Mouse (Mus musculus) testis, adult 2 months (tissue): ENCODE results near the gene BC029722. TPM values are rescaled to one million over a fixed set of nuclear protein-coding genes. Genes with fewer than 3 reads are reported as not detected.

Experiments
- H3K27ac ChIP-seq: fragments of 200-500 bp; 2 replicates; pipeline ENCODE4 v1.5.1; 2012; ENCODE audit warnings: low read depth, low read length; ENCODE audit not compliant: control insufficient read depth, insufficient read depth
- H3K27me3 ChIP-seq: fragments of 200-500 bp; 2 replicates; pipeline ENCODE4 v1.6.1; 2012; ENCODE audit warnings: mild to moderate bottlenecking, low read length, moderate library complexity; ENCODE audit not compliant: control insufficient read depth, insufficient read depth
- H3K36me3 ChIP-seq: fragments of 200-500 bp; 2 replicates; pipeline ENCODE4 v1.6.1; 2012; ENCODE audit warnings: mild to moderate bottlenecking, low read length; ENCODE audit not compliant: control insufficient read depth, insufficient read depth
- H3K4me1 ChIP-seq: fragments of 200-500 bp; 2 replicates; pipeline ENCODE4 v1.6.1; 2012; ENCODE audit warnings: low read length; ENCODE audit not compliant: control insufficient read depth, insufficient read depth
- H3K4me3 ChIP-seq: fragments of 200-500 bp; 2 replicates; pipeline ENCODE4 v1.5.1; 2012; ENCODE audit warnings: low read depth, mild to moderate bottlenecking, low read length, moderate library complexity, mixed read lengths; ENCODE audit not compliant: control insufficient read depth
- CTCF ChIP-seq: fragments of 200-500 bp; IDR thresholded peaks from 2 replicates; pipeline ENCODE4 v1.5.1; 2012; ENCODE audit warnings: low read depth, mild to moderate bottlenecking, inconsistent platforms, low read length, moderate library complexity; ENCODE audit not compliant: control insufficient read depth, insufficient read depth, insufficient replicate concordance
- POLR2A ChIP-seq: fragments of 200-500 bp; IDR thresholded peaks from 2 replicates; pipeline ENCODE4 v1.6.1; 2012; ENCODE audit warnings: low read depth, mild to moderate bottlenecking, inconsistent platforms, low read length, moderate library complexity; ENCODE audit not compliant: control insufficient read depth
- polyA plus RNA-seq: library from polyadenylated mRNA; depleted of rRNA; stranded (reverse); fragments of >200 nt; gene quantifications from 2 replicates; pipeline ENCODE4 v1.2.3, GENCODE M21; 2012; rRNA removed

The BC029722 gene
- polyA plus RNA-seq, result 24.4 and 29.9 TPM in 2 replicates

DNA sequence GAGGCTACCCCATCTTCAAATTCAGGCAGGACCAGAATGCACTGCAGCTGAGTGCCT, at the start of gene BC029722:
TSS of gene BC029722 (minus strand) at position 35 of the 57 bp plus-strand sequence.
- peak within 1 kb of the TSS; percentile 76 for H3K27ac ChIP-seq
- H3K4me3 ChIP-seq, result peak within 1 kb of the TSS; percentile 84
- no peak for TF ChIP-seq POLR2A
- no peak for TF ChIP-seq CTCF
- no peaks in the 10 kb centered on the region for H3K27me3 ChIP-seq
- H3K36me3 ChIP-seq, result no peaks in the 10 kb centered on the region; the same call in none of the 2 replicates
- H3K4me1 ChIP-seq, result peaks cover 8% of the 10 kb centered on the region

DNA sequence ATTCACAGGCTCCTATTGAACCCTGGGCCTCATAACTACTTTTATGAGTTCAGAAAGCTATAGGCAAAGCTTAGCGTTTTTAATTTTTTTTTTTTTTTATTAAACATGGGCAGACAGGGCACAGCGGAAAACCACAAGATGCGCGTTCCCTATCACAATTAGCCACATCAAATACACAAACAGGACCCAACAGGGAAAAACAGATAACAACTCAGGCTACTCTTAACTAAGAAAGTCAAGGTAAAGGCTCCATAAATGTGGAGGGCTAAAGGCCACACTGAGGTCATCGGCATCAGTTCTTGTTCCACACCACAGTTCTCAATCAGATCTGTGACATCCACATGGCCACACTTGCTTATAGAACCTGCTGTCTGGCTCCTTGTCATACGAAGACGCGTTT, 49.1 kb upstream of the BC029722 start:
- no peak overlapping the region for H3K27ac ChIP-seq
- no peaks in the 10 kb centered on the region for H3K27me3 ChIP-seq
- no peaks in the 10 kb centered on the region; the same call in 1 of the 2 replicates for H3K36me3 ChIP-seq
- H3K4me3 ChIP-seq, result no peak overlapping the region
- H3K4me1 ChIP-seq, result no peaks in the 10 kb centered on the region
- TF ChIP-seq CTCF (no peak), POLR2A (no peak)

- H3K4me1 ChIP-seq, result no peaks in the 10 kb centered on the region
- H3K36me3 ChIP-seq, result no peaks in the 10 kb centered on the region
- no peak for TF ChIP-seq CTCF
- no peak for TF ChIP-seq POLR2A
- no peak overlapping the region for H3K4me3 ChIP-seq
- no peaks in the 10 kb centered on the region for H3K27me3 ChIP-seq
- H3K27ac ChIP-seq, result no peak overlapping the region
Observed at GRCm38 (mm10) chr2:155863301-155863867, 44.2 kb upstream of the BC029722 start.

- Histone ChIP-seq H3K27me3 (no peaks in the 10 kb centered on the region), H3K4me1 (no peaks in the 10 kb centered on the region), H3K4me3 (no peak overlapping the region), H3K36me3 (no peaks in the 10 kb centered on the region), H3K27ac (no peak overlapping the region)
- TF ChIP-seq POLR2A, result no peak
- no peak for TF ChIP-seq CTCF
Observed at GRCm38 (mm10) chr2:155862573-155863300, 43.5 kb upstream of the BC029722 start.

DNA sequence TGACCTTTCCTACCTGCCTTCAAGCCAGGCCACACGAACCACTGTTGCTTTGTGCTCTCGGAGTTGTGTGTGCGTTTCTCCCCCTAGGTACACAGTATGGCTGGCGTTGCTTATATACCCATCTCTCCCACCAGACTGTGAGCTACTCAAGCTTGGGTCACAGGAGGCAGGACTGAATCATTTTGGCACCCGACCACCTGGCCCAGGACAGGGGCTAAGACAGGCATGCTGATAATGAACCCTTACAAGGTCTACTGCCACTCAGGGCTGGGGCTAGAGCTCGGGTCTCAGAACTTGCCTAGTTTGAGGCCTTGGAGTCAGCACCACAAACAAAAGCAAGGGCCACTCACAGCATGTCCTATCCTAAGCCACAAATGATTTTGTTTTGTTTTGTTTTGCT, 42.4 kb upstream of the BC029722 start:
- Histone ChIP-seq H3K4me1 (no peaks in the 10 kb centered on the region), H3K27ac (no peak overlapping the region), H3K4me3 (no peak overlapping the region), H3K36me3 (no peaks in the 10 kb centered on the region), H3K27me3 (no peaks in the 10 kb centered on the region)
- TF ChIP-seq CTCF, result no peak
- no peak for TF ChIP-seq POLR2A

- Histone ChIP-seq H3K4me3 (no peak overlapping the region), H3K27ac (no peak overlapping the region), H3K36me3 (no peaks in the 10 kb centered on the region), H3K4me1 (no peaks in the 10 kb centered on the region), H3K27me3 (no peaks in the 10 kb centered on the region)
- TF ChIP-seq CTCF, result no peak
- TF ChIP-seq POLR2A, result no peak
Observed at GRCm38 (mm10) chr2:155860102-155860501, 40.9 kb upstream of the BC029722 start.

DNA sequence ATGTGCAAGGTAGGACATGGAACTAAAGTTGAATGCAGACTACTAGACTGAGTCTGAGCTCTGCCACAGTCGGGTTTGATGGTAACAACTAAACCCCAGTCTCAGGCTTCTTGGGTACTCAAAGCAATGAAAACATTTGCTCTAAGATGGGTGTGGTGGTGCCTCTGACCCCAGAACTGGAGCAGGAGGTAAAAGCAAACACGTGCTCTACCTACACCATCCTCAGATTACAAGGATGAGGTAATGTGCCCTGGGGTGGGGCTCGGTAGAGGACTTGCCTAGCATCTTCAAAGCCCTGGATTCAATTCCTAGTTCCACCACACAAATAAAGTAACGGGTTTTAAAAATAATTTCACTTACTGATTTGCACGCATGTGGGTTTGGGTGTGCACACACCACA, 33.3 kb upstream of the BC029722 start:
- H3K4me3 ChIP-seq, result no peak overlapping the region
- no peak for TF ChIP-seq POLR2A
- TF ChIP-seq CTCF, result no peak
- H3K27me3 ChIP-seq, result no peaks in the 10 kb centered on the region
- no peaks in the 10 kb centered on the region for H3K36me3 ChIP-seq
- H3K27ac ChIP-seq, result no peak overlapping the region
- no peaks in the 10 kb centered on the region for H3K4me1 ChIP-seq

DNA sequence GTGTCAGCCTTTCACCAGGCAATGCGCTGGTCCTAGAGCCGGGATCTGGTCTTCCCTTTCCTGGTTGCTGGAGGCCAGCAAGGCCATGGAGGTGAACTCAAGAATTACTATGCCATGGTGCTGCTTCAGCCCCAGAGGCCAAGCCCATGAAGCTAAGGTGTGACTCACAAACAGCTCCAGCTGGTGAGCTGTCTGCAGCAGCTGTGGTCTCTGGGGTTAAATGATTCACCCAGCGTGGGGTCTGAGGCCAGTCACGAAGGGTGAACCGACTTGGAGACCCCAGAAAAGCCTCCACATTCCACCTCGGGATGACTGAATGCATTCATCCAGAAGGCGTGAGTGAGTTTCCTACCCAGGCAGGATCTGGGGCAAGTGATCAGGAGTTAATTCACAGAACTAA, 30.9 kb upstream of the BC029722 start:
- no peak overlapping the region for H3K4me3 ChIP-seq
- no peaks in the 10 kb centered on the region for H3K4me1 ChIP-seq
- H3K36me3 ChIP-seq, result no peaks in the 10 kb centered on the region; the same call in 1 of the 2 replicates
- no peak for TF ChIP-seq POLR2A
- TF ChIP-seq CTCF, result no peak
- H3K27me3 ChIP-seq, result no peaks in the 10 kb centered on the region
- no peak overlapping the region for H3K27ac ChIP-seq
